Mouse (Mus musculus) neural tube, embryonic 15.5 days (tissue): ENCODE results near the gene Cxcl12. TPM values are rescaled to one million over a fixed set of nuclear protein-coding genes. Genes with fewer than 3 reads are reported as not detected.

Experiments used
- ATAC-seq: fragments of 200-750 bp; cut with Nextera tagmentation; 2 replicates; pipeline ENCODE4 v1.8.0; 2017; ENCODE audit warnings: mild to moderate bottlenecking, moderate TSS enrichment, moderate library complexity; ENCODE audit not compliant: low FRiP score
- H3K27ac ChIP-seq: fragments of 300-500 bp; sonication (generic); replicated peaks from 2 replicates; pipeline ENCODE4 v1.5.1; 2015; ENCODE audit warnings: mild to moderate bottlenecking, inconsistent platforms
- H3K27me3 ChIP-seq: fragments of 300-500 bp; sonication (generic); replicated peaks from 2 replicates; pipeline ENCODE4 v1.6.1; 2015; ENCODE audit warnings: inconsistent platforms
- H3K36me3 ChIP-seq: fragments of 300-500 bp; sonication (generic); 2 replicates; pipeline ENCODE4 v1.6.1; 2015; ENCODE audit warnings: inconsistent platforms
- H3K4me1 ChIP-seq: fragments of 300-500 bp; sonication (generic); 2 replicates; pipeline ENCODE4 v1.6.1; 2015; ENCODE audit warnings: inconsistent platforms
- H3K4me2 ChIP-seq: fragments of 300-500 bp; sonication (generic); 2 replicates; pipeline ENCODE4 v1.6.1; 2015; ENCODE audit warnings: inconsistent platforms, mild to moderate bottlenecking, moderate library complexity
- H3K4me3 ChIP-seq: fragments of 300-500 bp; sonication (generic); replicated peaks from 2 replicates; pipeline ENCODE4 v1.5.1; 2015; ENCODE audit warnings: mild to moderate bottlenecking, inconsistent platforms
- H3K9ac ChIP-seq: fragments of 300-500 bp; sonication (generic); replicated peaks from 2 replicates; pipeline ENCODE4 v1.6.1; 2015; ENCODE audit warnings: mild to moderate bottlenecking, inconsistent platforms
- H3K9me3 ChIP-seq: fragments of 300-500 bp; sonication (generic); replicated peaks from 2 replicates; pipeline ENCODE4 v1.6.1; 2016; ENCODE audit warnings: inconsistent platforms
- WGBS: fragments of 180-500 bp; shearing (Covaris S2); methylation state at CpG from one replicate; pipeline ENCODE4 v1.1.7; 2015; ENCODE audit warnings: mixed read lengths; 5-methylcytosine and 5-hydroxymethylcytosine counted together
- polyA plus RNA-seq: library from polyadenylated mRNA; unstranded; fragments of >200 nt; fragmentation: Nextera tagmentation; extraction: Ambion mirVana; gene quantifications from 2 replicates; pipeline ENCODE4 v1.2.1, GENCODE M21; 2015

Gene Cxcl12
- polyA plus RNA-seq, 1 experiment from 2014 or later, result 38.5 TPM

GRCm38 (mm10) chr6:117159710-117160690 lies 8.3 kb upstream of the Cxcl12 start:
- Histone ChIP-seq H3K9ac (no peak overlapping the region), H3K27me3 (0 out of 2 replicates have a peak, but pooled peaks cover 4% of the 10 kb centered on the region), H3K9me3 (no peaks in the 10 kb centered on the region), H3K4me1 (peaks cover 10% of the 10 kb centered on the region; the same call in 1 of the 2 replicates), H3K36me3 (no peaks in the 10 kb centered on the region), H3K4me3 (no peak overlapping the region), H3K27ac (no peak overlapping the region), H3K4me2 (no peak overlapping the region)
- ATAC-seq, result no peak
- 36% methylated on average over 16 of the region's 16 CpGs for WGBS

- H3K36me3 ChIP-seq, result no peaks in the 10 kb centered on the region
- peaks cover 25% of the 10 kb centered on the region for H3K27me3 ChIP-seq
These were observed 4.8 kb upstream of the Cxcl12 start for GRCm38 (mm10) chr6:117163486-117163885.

GRCm38 (mm10) chr6:117166581-117167425 lies 1.5 kb upstream of the Cxcl12 start:
- ATAC-seq, result peak; percentile 84
- Histone ChIP-seq H3K36me3 (no peaks in the 10 kb centered on the region), H3K27me3 (peaks cover 51% of the 10 kb centered on the region), H3K4me1 (peaks cover 31% of the 10 kb centered on the region), H3K9ac (no peak overlapping the region), H3K9me3 (no peaks in the 10 kb centered on the region), H3K4me2 (peak overlapping the region; percentile 81), H3K4me3 (no peak overlapping the region), H3K27ac (no peak overlapping the region)
- WGBS, result 1% methylated on average over 16 of the region's 16 CpGs

More at GRCm38 (mm10) chr6:117163486-117163885, 4.8 kb upstream of the Cxcl12 start:
- Histone ChIP-seq H3K9ac (no peak overlapping the region), H3K4me1 (peaks cover 29% of the 10 kb centered on the region), H3K27ac (no peak overlapping the region), H3K9me3 (no peaks in the 10 kb centered on the region), H3K4me3 (no peak overlapping the region), H3K4me2 (no peak overlapping the region)
- 86% methylated on average over 5 of the region's 5 CpGs for WGBS
- ATAC-seq, result no peak

GRCm38 (mm10) chr6:117167426-117167730 lies 957 bp upstream of the Cxcl12 start:
- no peak overlapping the region for H3K9ac ChIP-seq
- H3K9me3 ChIP-seq, result no peaks in the 10 kb centered on the region
- 17% methylated on average over 7 of the region's 7 CpGs for WGBS
- H3K4me1 ChIP-seq, result peaks cover 31% of the 10 kb centered on the region
- ATAC-seq, result no peak
- no peaks in the 10 kb centered on the region for H3K36me3 ChIP-seq
- no peak overlapping the region for H3K27ac ChIP-seq
- H3K27me3 ChIP-seq, result peaks cover 53% of the 10 kb centered on the region
- no peak overlapping the region for H3K4me3 ChIP-seq
- peak overlapping the region; percentile 81 for H3K4me2 ChIP-seq

- H3K9ac ChIP-seq, result peak overlapping the region; percentile 53
- peak overlapping the region; percentile 81 for H3K4me2 ChIP-seq
- H3K36me3 ChIP-seq, result no peaks in the 10 kb centered on the region
- peaks cover 31% of the 10 kb centered on the region for H3K4me1 ChIP-seq
- H3K9me3 ChIP-seq, result no peaks in the 10 kb centered on the region
- H3K4me3 ChIP-seq, result peak overlapping the region; percentile 53
- H3K27me3 ChIP-seq, result peaks cover 66% of the 10 kb centered on the region
- no peak overlapping the region for H3K27ac ChIP-seq
- 0 out of 2 replicates have a peak, but pooled peaks have one; percentile 3 for ATAC-seq
- under 1% methylated on average over 46 of the region's 46 CpGs for WGBS
These were observed 945 bp downstream of the Cxcl12 start for GRCm38 (mm10) chr6:117169051-117169909.

- no peak for ATAC-seq
- H3K27me3 ChIP-seq, result peaks cover 66% of the 10 kb centered on the region
These were observed 1.8 kb downstream of the Cxcl12 start for GRCm38 (mm10) chr6:117169910-117170747.

GRCm38 (mm10) chr6:117172358-117172757 lies 4.0 kb downstream of the Cxcl12 start:
- Histone ChIP-seq H3K4me2 (no peak overlapping the region), H3K9me3 (no peaks in the 10 kb centered on the region), H3K27me3 (peaks cover 61% of the 10 kb centered on the region), H3K9ac (no peak overlapping the region), H3K36me3 (no peaks in the 10 kb centered on the region), H3K4me1 (peaks cover 23% of the 10 kb centered on the region), H3K27ac (no peak overlapping the region), H3K4me3 (no peak overlapping the region)
- ATAC-seq, result no peak
- 85% methylated on average over 6 of the region's 6 CpGs for WGBS

More at GRCm38 (mm10) chr6:117169910-117170747, 1.8 kb downstream of the Cxcl12 start:
- no peaks in the 10 kb centered on the region for H3K36me3 ChIP-seq
- no peaks in the 10 kb centered on the region for H3K9me3 ChIP-seq
- no peak overlapping the region for H3K27ac ChIP-seq
- H3K4me3 ChIP-seq, result peak overlapping the region; percentile 53
- WGBS, result 24% methylated on average over 10 of the region's 10 CpGs
- H3K4me2 ChIP-seq, result peak overlapping the region; percentile 81
- peaks cover 31% of the 10 kb centered on the region for H3K4me1 ChIP-seq
- no peak overlapping the region for H3K9ac ChIP-seq

- WGBS, result 13% methylated on average over 11 of the region's 11 CpGs
- peaks cover 8% of the 10 kb centered on the region for H3K4me1 ChIP-seq
- H3K36me3 ChIP-seq, result no peaks in the 10 kb centered on the region
- H3K4me3 ChIP-seq, result no peak overlapping the region
- no peaks in the 10 kb centered on the region for H3K9me3 ChIP-seq
- H3K27me3 ChIP-seq, result peaks cover 51% of the 10 kb centered on the region
- no peak overlapping the region for H3K27ac ChIP-seq
- no peak for ATAC-seq
- H3K9ac ChIP-seq, result no peak overlapping the region
- H3K4me2 ChIP-seq, result no peak overlapping the region; the same call in 1 of the 2 replicates
These were observed 5.5 kb downstream of the Cxcl12 start for GRCm38 (mm10) chr6:117173876-117174275.

GRCm38 (mm10) chr6:117175113-117175793 lies 6.9 kb downstream of the Cxcl12 start:
- 41% methylated on average over 2 of the region's 2 CpGs for WGBS
- no peak; the same call in 1 of the 2 replicates for ATAC-seq
- no peaks in the 10 kb centered on the region for H3K9me3 ChIP-seq
- no peak overlapping the region for H3K4me2 ChIP-seq
- peaks cover 42% of the 10 kb centered on the region for H3K27me3 ChIP-seq
- no peak overlapping the region for H3K4me3 ChIP-seq
- H3K27ac ChIP-seq, result no peak overlapping the region
- H3K4me1 ChIP-seq, result no peaks in the 10 kb centered on the region
- no peaks in the 10 kb centered on the region for H3K36me3 ChIP-seq
- H3K9ac ChIP-seq, result no peak overlapping the region

- no peak overlapping the region for H3K4me2 ChIP-seq
- H3K4me3 ChIP-seq, result no peak overlapping the region
- H3K9me3 ChIP-seq, result no peaks in the 10 kb centered on the region
- H3K27ac ChIP-seq, result no peak overlapping the region
- no peak overlapping the region for H3K9ac ChIP-seq
- H3K36me3 ChIP-seq, result no peaks in the 10 kb centered on the region
- H3K4me1 ChIP-seq, result no peaks in the 10 kb centered on the region
- WGBS, result 23% methylated on average over 5 of the region's 5 CpGs
- ATAC-seq, result no peak
- H3K27me3 ChIP-seq, result peaks cover 39% of the 10 kb centered on the region
These were observed 8.1 kb downstream of the Cxcl12 start for GRCm38 (mm10) chr6:117176406-117176805.
